Mouse (Mus musculus) heart, adult 8-10 months (tissue): Measurements from ENCODE around the gene Gm20388. TPM values are rescaled to one million over a fixed set of nuclear protein-coding genes. Genes with fewer than 3 reads are reported as not detected.

Experiments
- DNase-seq: peaks from one replicate; pipeline ENCODE4 v3.0.0; 2022; ENCODE audit warnings: low spot score
- total RNA-seq, 4 experiments: library from RNA; stranded (reverse); gene quantifications; 2 replicates each; pipeline ENCODE4 v1.2.4; 2022

The Gm20388 gene
- total RNA-seq, 4 experiments from 2014 or later: 4.2 to 6.7 TPM; not detected in 2

- no peak for DNase-seq
Observed at GRCm38 (mm10) chr8:122192771-122193170, 2282.1 kb downstream of the Gm20388 start.

DNA sequence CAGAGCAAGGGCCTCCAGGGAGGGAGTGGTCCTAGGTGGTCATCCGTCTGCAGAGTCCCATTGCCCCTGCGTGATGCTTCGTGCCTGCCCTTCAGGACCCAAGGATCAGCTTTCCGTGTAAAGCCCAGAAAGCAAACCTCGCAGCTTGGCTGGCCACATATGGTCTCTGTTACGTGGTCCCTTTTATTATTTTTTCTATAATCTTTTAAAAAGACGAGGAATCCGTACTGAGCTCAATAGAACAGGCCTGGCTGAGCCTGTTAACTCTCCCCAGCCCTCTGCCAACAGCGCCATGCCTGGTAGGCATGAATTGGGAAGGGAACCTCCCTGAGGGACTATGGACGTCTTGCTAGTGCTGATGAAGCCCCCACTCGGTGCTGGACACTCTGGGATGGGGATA lies 2282.9 kb downstream of the Gm20388 start:
- DNase-seq: no peak

DNA sequence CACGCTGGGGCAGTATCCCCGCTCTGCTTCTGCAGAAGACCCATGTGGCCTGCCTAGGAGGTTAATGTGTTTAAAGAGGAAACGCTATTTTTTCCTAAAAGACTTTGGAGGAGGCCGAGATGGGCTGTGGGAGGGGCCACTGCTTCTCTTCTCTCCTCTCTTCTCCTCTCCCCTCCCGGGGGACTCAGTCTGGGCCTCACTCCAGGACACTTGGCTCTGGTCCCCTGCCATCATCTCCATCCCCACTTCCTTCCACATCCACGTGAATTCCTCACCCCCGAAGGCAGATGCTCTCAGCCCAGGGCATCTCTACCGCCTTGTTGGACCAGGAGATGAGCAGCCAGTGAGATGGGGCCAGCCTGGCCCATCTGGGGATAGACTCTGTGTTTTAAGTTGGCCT lies 2283.8 kb downstream of the Gm20388 start:
- DNase-seq: peak; percentile 71

DNA sequence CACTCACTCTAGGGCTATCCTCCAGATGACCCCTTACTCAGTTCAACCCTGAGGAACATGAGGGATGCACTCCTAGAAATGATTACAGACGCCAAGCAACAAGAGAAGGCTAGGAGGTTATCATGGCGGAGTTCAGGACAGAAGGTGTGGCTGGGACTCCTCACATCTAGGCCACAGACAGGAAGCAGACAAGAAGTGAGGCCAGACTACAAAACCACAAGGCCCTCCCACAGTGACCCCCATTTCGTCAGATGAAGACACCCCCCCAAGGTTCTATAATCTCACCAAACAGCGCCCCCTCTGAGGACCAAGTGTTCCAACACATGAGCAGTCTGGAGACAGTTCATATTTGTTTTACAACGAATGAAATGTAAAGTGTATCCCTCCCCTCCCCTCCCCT lies 2286.7 kb downstream of the Gm20388 start:
- no peak for DNase-seq

DNA sequence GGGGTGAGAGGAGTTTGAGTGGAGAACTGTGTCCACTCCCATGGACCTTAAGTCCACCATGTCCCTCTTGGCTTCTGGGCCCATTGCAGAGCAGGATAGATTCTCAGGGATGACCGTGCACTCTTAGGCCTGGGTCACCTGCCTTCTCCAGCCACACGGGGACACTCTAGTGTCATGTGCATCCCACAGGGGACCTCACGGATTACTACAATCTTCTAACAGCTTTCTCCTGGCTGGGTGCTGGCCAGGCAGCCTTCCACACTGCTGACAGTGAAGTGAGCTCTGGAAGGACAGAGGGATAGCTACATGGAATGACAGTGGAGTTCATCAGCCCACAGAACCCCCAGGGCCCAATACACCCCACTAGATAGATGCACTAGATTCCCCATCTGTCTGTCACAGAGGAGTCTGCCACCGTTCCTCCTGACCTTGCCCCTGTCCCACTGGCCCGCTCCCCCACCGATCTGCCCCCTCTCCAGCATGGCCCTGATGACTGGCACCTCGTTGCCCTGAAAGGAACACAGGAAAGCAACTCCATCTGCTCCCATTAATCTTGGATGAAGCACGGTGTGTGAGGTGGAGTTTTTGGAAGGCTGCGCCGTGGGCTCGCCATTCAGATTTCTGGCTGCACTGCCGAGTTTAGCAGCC lies 2287.9 kb downstream of the Gm20388 start:
- DNase-seq: no peak

- DNase-seq: no peak
Observed at GRCm38 (mm10) chr8:122199191-122199590, 2288.6 kb downstream of the Gm20388 start.

GRCm38 (mm10) chr8:122199841-122200240 lies 2289.2 kb downstream of the Gm20388 start:
- DNase-seq: no peak

DNA sequence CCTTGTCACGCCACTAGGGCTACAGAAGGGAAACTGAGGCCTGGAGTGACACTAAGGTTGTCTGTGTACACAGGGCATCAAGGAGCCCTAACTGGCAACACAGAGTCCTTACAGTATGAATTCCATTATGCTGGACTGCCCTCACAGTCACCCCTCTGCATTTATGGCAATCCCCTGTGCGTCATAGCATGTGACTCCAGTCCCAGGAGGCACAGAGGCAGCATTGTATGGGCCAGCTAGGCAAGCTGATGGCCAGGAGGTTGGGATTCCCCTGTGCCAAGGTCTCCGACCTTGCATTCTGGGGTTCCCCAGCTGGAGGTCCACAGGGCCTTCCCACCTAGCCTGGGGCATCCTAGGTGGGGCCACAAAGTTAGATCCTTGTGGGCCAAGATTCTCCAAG lies 2300.9 kb downstream of the Gm20388 start:
- no peak for DNase-seq

DNA sequence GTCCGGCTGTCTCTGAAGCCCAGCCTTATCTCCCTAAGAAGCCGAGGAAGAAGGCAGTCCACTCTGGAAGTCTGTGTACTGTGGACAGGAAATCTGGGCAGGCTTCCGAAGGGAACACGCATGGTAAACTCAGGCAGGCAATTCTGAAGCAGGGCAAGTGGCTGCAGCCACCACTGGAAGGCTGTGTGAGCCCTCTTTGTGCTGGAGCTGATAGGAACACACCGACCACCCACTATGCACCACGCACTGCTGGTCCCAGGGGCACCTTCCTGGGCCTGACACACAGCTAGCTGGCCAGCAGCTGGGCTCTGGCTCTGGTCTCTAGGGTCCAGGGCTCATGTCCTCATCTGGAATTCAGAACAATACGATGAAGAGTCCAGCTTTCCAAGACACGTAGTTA lies 2305.0 kb downstream of the Gm20388 start:
- no peak for DNase-seq

DNA sequence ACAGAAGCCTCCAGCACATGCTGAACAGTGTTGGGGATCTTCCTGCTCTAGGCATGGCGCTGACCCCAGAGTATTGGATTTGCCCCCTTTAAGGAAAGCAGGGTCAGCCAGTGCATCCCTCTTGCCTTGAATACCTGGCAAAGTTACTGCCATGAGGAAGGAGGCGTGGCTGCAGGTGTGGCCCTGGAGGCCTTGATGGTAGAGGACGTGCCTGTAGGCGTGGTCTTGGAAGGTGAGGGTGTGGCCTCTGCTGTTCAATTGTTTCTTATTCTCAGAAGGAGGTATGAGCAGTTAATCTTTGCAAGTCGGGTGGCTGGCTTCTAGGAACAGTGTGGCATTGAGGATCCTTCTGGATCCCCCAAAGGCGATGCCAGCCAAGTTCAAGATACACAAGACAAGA lies 2305.8 kb downstream of the Gm20388 start:
- DNase-seq: no peak

DNA sequence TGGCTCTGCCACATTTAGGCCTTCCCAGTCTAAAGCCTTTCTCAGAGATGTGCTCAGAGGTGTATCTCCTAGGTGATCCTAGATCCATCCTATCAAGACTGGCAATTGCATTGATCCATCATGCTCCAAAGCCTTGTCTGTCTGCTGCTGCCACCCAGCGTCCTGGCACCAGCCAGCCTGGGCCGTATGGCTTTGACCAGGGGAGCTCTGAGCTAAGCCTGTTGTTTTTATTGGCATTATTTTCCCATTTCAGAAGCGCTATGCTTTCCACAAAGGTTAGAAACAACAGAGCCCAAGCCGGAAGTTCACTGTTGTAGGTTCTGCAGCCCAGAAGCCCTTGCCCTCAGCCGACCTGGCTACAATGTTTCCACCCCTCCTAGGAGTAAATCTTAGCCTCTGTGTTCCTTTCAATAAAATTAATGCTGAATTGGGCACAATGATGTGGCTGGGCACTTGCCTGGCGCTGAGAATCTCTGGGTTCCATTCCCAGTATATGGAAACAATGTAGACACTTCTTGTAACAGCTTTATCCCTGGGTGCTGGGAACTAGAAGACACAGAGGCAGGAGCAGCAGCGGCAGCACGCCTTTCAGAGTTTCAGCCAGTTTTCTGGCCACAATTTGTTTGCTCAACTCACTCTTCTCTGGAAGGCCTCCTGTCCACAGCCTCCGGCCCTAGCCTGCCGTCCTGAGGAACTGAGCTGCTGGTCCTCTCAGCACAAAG lies 2307.0 kb downstream of the Gm20388 start:
- no peak for DNase-seq

- DNase-seq: no peak
Observed at GRCm38 (mm10) chr8:122223976-122224649, 2313.5 kb downstream of the Gm20388 start.

DNA sequence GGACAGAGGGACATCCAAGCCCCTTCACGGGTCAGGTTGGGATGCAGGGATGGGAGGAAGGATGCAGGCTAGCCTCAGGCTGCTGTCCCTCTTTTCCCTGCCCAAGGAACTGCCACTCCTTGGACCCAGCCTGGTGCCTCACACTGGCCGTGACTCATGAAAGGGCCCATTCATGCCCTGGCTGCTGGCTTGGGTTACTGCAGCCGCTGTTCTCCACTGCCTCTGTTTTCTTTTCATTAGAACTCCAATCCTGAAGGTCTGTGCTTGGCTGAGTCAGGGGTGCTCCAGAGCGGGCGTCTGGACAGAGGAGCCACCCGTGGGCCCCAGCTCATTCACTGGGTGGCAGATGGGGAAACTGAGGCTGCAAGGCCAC lies 2314.0 kb downstream of the Gm20388 start:
- no peak for DNase-seq

GRCm38 (mm10) chr8:122225446-122225845 lies 2314.8 kb downstream of the Gm20388 start:
- no peak for DNase-seq

DNA sequence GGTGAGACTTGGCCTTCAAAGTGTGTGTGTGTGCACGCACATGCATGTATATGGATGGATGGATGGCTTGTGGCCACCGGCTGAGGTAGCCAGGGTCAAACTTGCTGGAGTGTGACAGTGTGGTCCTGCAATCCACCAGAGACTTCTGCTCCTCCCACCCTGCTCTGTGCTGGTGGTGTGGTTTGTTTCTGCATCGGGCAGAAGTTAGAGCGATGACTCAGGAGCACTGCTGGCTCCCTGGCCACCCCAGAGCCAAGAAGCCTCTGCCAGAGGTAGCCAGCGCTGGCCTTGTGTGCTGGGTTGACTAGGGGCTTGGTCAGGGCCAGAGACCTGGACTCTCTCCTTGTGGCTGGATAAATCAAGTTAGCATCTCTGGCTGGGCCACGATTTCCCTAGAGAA lies 2316.7 kb downstream of the Gm20388 start:
- no peak for DNase-seq

DNA sequence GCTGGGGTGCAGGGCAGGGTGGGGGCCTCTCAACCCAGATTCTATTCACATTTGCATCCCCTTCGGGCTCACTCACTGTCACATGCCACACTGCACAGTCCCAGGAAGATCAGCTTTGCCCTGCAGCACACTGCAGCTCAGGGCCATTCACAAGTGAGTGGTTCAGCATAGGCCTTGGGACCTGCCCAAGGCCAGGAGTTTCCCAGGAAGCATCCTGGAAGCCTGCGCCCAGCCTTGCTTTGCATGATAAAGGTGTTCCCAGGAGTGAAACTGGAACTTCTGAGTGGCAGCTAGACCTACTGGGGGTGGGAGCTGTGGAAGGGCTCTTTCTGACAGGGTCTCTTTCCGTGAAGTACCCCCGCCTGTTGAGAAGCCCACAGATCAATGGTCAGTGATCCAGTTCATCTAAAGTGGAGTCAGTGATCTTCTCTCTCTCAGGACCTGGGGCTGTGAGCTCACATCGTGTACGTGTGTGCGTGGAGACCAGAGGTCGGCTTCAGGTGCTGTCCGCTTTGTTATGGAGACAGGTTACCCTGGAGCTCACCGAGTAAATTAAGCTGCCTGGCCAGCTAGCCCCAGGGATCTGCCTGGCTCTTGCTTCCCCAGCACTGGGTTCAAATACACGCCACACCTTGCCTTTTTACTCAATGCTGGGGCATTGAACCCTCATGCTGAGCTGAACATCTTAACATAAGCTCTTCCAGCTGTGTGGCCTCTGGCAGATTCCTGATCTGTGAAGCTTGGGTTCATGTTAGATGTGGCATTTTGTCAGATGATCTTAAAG lies 2318.3 kb downstream of the Gm20388 start:
- no peak for DNase-seq

GRCm38 (mm10) chr8:122229819-122230711 lies 2319.4 kb downstream of the Gm20388 start:
- DNase-seq: no peak

DNA sequence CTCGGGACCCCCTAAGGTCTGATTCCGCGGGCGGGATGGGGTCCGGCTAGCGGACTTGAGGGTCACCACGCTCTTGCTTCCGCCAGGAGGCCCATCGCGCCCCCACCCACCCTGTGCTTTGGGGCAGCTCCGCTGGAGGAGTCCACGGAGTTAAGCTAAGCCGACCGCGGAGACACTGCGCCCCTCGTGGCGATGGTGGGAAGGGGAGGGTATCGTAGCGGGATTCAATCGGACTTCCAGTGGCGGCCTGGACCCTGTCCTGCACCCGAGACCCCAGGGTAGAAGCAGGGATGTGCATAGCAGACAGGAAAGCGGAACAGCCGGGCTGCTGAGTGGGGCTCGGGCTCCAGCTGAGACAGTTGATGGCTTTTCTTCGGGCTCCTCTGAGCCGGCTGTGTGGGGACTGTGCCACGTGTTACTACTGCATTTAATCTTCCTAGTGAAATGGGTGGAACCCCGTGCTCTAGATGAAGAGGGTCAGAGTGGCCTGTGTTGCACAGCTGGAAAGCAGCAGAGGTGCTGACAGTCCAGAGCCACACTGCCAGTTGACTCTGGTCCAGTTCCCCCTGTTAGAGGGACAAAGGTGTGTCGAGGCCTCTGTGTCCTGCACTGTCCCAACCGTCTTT lies 2320.2 kb downstream of the Gm20388 start:
- DNase-seq: peak; percentile 57

- DNase-seq: peak; percentile 60
Observed at GRCm38 (mm10) chr8:122234055-122234454, 2323.4 kb downstream of the Gm20388 start.

GRCm38 (mm10) chr8:122236521-122236920 lies 2325.9 kb downstream of the Gm20388 start:
- no peak for DNase-seq

DNA sequence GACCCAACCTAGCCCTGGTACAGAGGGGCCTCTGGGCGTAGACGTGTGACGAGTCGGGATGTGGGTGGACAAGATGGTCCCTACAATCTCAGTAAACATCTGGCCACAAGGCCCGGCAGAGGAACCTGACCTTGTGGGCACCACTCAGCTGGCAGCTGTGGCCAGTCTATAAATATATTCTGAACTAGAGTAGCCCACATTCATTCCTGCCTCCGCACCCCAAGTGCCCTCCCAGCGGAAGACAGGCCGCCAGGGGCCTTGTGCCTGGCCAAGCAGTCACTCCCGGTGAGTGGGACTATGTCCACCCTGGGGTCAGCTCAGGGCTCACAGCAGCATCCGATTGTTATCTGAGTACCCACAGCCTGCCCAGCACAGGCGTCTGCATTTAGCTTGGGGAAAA lies 2327.6 kb downstream of the Gm20388 start:
- peak; percentile 49 for DNase-seq
